Mouse (Mus musculus) midbrain, embryonic 14.5 days (tissue): ENCODE measurements around the gene Ltbr. TPM values are rescaled to one million over a fixed set of nuclear protein-coding genes. Genes with fewer than 3 reads are reported as not detected.
A peak's percentile ranks its signal among the peaks of the same experiment; 100 is the strongest.
"Not testable (repeated sequence)": the region's sequence is repeated elsewhere in the genome, so short reads cannot be mapped to it uniquely, and the experiment has no call there.

ENCODE experiments used
- ATAC-seq: fragments of 200-750 bp; cut with Nextera tagmentation; 2 replicates; pipeline ENCODE4 v1.8.0; 2017; ENCODE audit warnings: moderate number of reproducible peaks, moderate library complexity; ENCODE audit not compliant: low FRiP score, low TSS enrichment
- DNase-seq: peaks from one replicate; pipeline ENCODE4 v3.0.0-alpha.2; 2015
- H3K27ac ChIP-seq: fragments of 300-500 bp; sonication (generic); replicated peaks from 2 replicates; pipeline ENCODE4 v1.5.1; 2014; ENCODE audit warnings: mild to moderate bottlenecking, low read depth, low read length, moderate library complexity
- H3K27me3 ChIP-seq: fragments of 300-500 bp; sonication (generic); 2 replicates; pipeline ENCODE4 v1.6.1; 2014; ENCODE audit warnings: low read length, control low read depth, mixed read lengths; ENCODE audit not compliant: control insufficient read depth, insufficient read depth
- H3K36me3 ChIP-seq: fragments of 300-500 bp; sonication (generic); 2 replicates; pipeline ENCODE4 v1.6.1; 2014; ENCODE audit warnings: low read length, control low read depth; ENCODE audit not compliant: control insufficient read depth, insufficient read depth
- H3K4me1 ChIP-seq: fragments of 300-500 bp; sonication (generic); 2 replicates; pipeline ENCODE4 v1.6.1; 2014; ENCODE audit warnings: mild to moderate bottlenecking, antibody characterized with exemption, low read length, control low read depth; ENCODE audit not compliant: control insufficient read depth, insufficient read depth
- H3K4me2 ChIP-seq: fragments of 300-500 bp; sonication (generic); 2 replicates; pipeline ENCODE4 v1.6.1; 2014; ENCODE audit warnings: mild to moderate bottlenecking, low read length, moderate library complexity
- H3K4me3 ChIP-seq: fragments of 300-500 bp; sonication (generic); replicated peaks from 2 replicates; pipeline ENCODE4 v1.5.1; 2014; ENCODE audit warnings: low read depth, low read length
- H3K9ac ChIP-seq: fragments of 300-500 bp; sonication (generic); replicated peaks from 2 replicates; pipeline ENCODE4 v1.6.1; 2014; ENCODE audit warnings: mild to moderate bottlenecking, low read length, moderate library complexity
- H3K9me3 ChIP-seq: fragments of 300-500 bp; sonication (generic); 2 replicates; pipeline ENCODE4 v1.6.1; 2016; ENCODE audit warnings: low read length, control low read depth, mixed read lengths; ENCODE audit not compliant: control insufficient read depth
- WGBS: fragments of 180-500 bp; shearing (Covaris S2); extraction: QIAGEN DNeasy Blood & Tissue Kit; methylation state at CpG from one replicate; pipeline ENCODE4 v1.1.7; 2014; 5-methylcytosine and 5-hydroxymethylcytosine counted together
- polyA plus RNA-seq: library from polyadenylated mRNA; unstranded; fragments of >200 nt; fragmentation: Nextera tagmentation; extraction: Ambion mirVana; gene quantifications from 2 replicates; pipeline ENCODE4 v1.2.1, GENCODE M21; 2014

The Ltbr gene
- polyA plus RNA-seq, 1 experiment from 2014 or later = 13.9 TPM

- no peak for DNase-seq
- Histone ChIP-seq H3K27me3 (no peaks in the 10 kb centered on the region), H3K9ac (no peak overlapping the region), H3K4me1 (peaks cover 9% of the 10 kb centered on the region), H3K9me3 (no peaks in the 10 kb centered on the region), H3K36me3 (no peaks in the 10 kb centered on the region), H3K4me2 (peak overlapping the region; percentile 60), H3K27ac (no peak overlapping the region), H3K4me3 (no peak overlapping the region)
- ATAC-seq = no peak
- WGBS = 86% methylated on average over 9 of the region's 9 CpGs
These were observed 1.5 kb downstream of the Ltbr start for GRCm38 (mm10) chr6:125312171-125312570.

GRCm38 (mm10) chr6:125309406-125309805, 4.3 kb downstream of the Ltbr start:
- H3K4me1 ChIP-seq = peaks cover 9% of the 10 kb centered on the region
- no peak overlapping the region for H3K9ac ChIP-seq
- H3K36me3 ChIP-seq = no peaks in the 10 kb centered on the region
- WGBS = 43% methylated on average over 5 of the region's 5 CpGs
- H3K4me2 ChIP-seq = no peak overlapping the region
- H3K9me3 ChIP-seq = no peaks in the 10 kb centered on the region
- no peaks in the 10 kb centered on the region for H3K27me3 ChIP-seq
- DNase-seq (no peak), ATAC-seq (no peak)
- no peak overlapping the region for H3K4me3 ChIP-seq
- H3K27ac ChIP-seq = no peak overlapping the region

GRCm38 (mm10) chr6:125308921-125309320, 4.8 kb downstream of the Ltbr start:
- Histone ChIP-seq H3K36me3 (no peaks in the 10 kb centered on the region), H3K9ac (no peak overlapping the region), H3K27me3 (no peaks in the 10 kb centered on the region), H3K4me3 (no peak overlapping the region), H3K4me1 (peaks cover 5% of the 10 kb centered on the region), H3K27ac (no peak overlapping the region), H3K4me2 (no peak overlapping the region), H3K9me3 (no peaks in the 10 kb centered on the region)
- ATAC-seq (no peak), DNase-seq (no peak)
- WGBS = 11% methylated on average over 13 of the region's 13 CpGs

- Histone ChIP-seq H3K9me3 (no peaks in the 10 kb centered on the region), H3K9ac (no peak overlapping the region), H3K27ac (no peak overlapping the region), H3K4me3 (no peak overlapping the region), H3K36me3 (no peaks in the 10 kb centered on the region), H3K4me2 (no peak overlapping the region), H3K27me3 (no peaks in the 10 kb centered on the region), H3K4me1 (no peaks in the 10 kb centered on the region)
- ATAC-seq = no peak
- DNase-seq = no peak
- WGBS = 94% methylated on average over 5 of the region's 5 CpGs
These were observed 6.6 kb downstream of the Ltbr start for GRCm38 (mm10) chr6:125307091-125307490.

- no peak overlapping the region for H3K4me2 ChIP-seq
- H3K27me3 ChIP-seq = no peaks in the 10 kb centered on the region
- 96% methylated on average over 6 of the region's 6 CpGs for WGBS
- H3K27ac ChIP-seq = no peak overlapping the region
- no peak for DNase-seq
- no peak for ATAC-seq
- no peak overlapping the region for H3K9ac ChIP-seq
- H3K4me1 ChIP-seq = no peaks in the 10 kb centered on the region
- H3K4me3 ChIP-seq = no peak overlapping the region
- no peaks in the 10 kb centered on the region for H3K9me3 ChIP-seq
- no peaks in the 10 kb centered on the region for H3K36me3 ChIP-seq
These were observed 8.2 kb downstream of the Ltbr start for GRCm38 (mm10) chr6:125305465-125305864.

- not testable (repeated sequence) for H3K4me1 ChIP-seq, H3K36me3 ChIP-seq, H3K4me2 ChIP-seq, H3K4me3 ChIP-seq, ATAC-seq, H3K27me3 ChIP-seq, H3K9me3 ChIP-seq, H3K27ac ChIP-seq, DNase-seq, H3K9ac ChIP-seq
- WGBS = 87% methylated on average over 7 of the region's 7 CpGs
These were observed 9.3 kb downstream of the Ltbr start for GRCm38 (mm10) chr6:125304408-125304807.

- no peaks in the 10 kb centered on the region for H3K36me3 ChIP-seq
- no peaks in the 10 kb centered on the region for H3K9me3 ChIP-seq
- ATAC-seq (no peak), DNase-seq (no peak)
- H3K27me3 ChIP-seq = no peaks in the 10 kb centered on the region
- H3K27ac ChIP-seq = no peak overlapping the region
- no peak overlapping the region for H3K4me2 ChIP-seq
- 79% methylated on average over 4 of the region's 4 CpGs for WGBS
- no peak overlapping the region for H3K4me3 ChIP-seq
- H3K9ac ChIP-seq = no peak overlapping the region
- no peaks in the 10 kb centered on the region for H3K4me1 ChIP-seq
These were observed 10.4 kb downstream of the Ltbr start for GRCm38 (mm10) chr6:125303242-125303641.

- no peak for ATAC-seq
- 90% methylated on average over 24 of the region's 24 CpGs for WGBS
- Histone ChIP-seq H3K9ac (no peak overlapping the region), H3K4me3 (no peak overlapping the region), H3K27me3 (no peaks in the 10 kb centered on the region), H3K4me2 (no peak overlapping the region), H3K27ac (no peak overlapping the region), H3K36me3 (no peaks in the 10 kb centered on the region), H3K9me3 (no peaks in the 10 kb centered on the region), H3K4me1 (no peaks in the 10 kb centered on the region)
- DNase-seq = no peak
These were observed 11.3 kb downstream of the Ltbr start for GRCm38 (mm10) chr6:125302231-125302982.

GRCm38 (mm10) chr6:125300982-125301381, 12.7 kb downstream of the Ltbr start:
- no peaks in the 10 kb centered on the region for H3K27me3 ChIP-seq
- no peak overlapping the region for H3K9ac ChIP-seq
- ATAC-seq (no peak), DNase-seq (no peak)
- no peak overlapping the region for H3K4me2 ChIP-seq
- H3K4me1 ChIP-seq = no peaks in the 10 kb centered on the region
- H3K36me3 ChIP-seq = no peaks in the 10 kb centered on the region
- 56% methylated on average over 1 of the region's 1 CpGs for WGBS
- H3K4me3 ChIP-seq = no peak overlapping the region
- H3K27ac ChIP-seq = no peak overlapping the region
- H3K9me3 ChIP-seq = no peaks in the 10 kb centered on the region
